ENCODE assay signal across 19 mouse cellular contexts in genomic region chr2:101156755-101157271, GRCm38 (mm10).
DNase-seq lines count a peak whose midpoint lies in the region; ATAC-seq and TF ChIP-seq lines count a peak whose summit lies in the region.
"Had no signal": no experiment of that assay in that cellular context is flagged by ENCODE, and none has a peak within 500 bp of the region (broad histone marks: within the 10 kb centered on the region; RNA-seq: fewer than 3 reads in every experiment).

No protein-coding gene starts in this region.

- ATAC-seq in hindbrain, embryonic 11.5 days (ENCODE audit: low FRiP score), result peak; percentile 14; the same call in 1 of the 2 replicates
- no peak for ATAC-seq in hindbrain, embryonic 13.5 days (ENCODE audit: low FRiP score)
- ATAC-seq in midbrain, embryonic 14.5 days (ENCODE audit: low FRiP score, low TSS enrichment), result no peak; the same call in 1 of the 2 replicates
- ATAC-seq: intestine, embryonic 15.5 days had no signal

- no peaks in the 10 kb centered on the region for H3K9me3 ChIP-seq in hindbrain, embryonic 11.5 days (ENCODE audit: control insufficient read depth, low read length)
- no peaks in the 10 kb centered on the region for H3K9me3 ChIP-seq in hindbrain, embryonic 13.5 days
- H3K9me3 ChIP-seq in midbrain, embryonic 14.5 days (ENCODE audit: control insufficient read depth, low read length), result no peaks in the 10 kb centered on the region
- H3K9me3 ChIP-seq: embryonic facial prominence, embryonic 10.5 days; heart, embryonic 15.5 days; intestine, embryonic 15.5 days; limb, embryonic 15.5 days had no signal

- H3K4me3 ChIP-seq in hindbrain, embryonic 11.5 days (ENCODE audit: low read depth, low read length), result no peak overlapping the region
- H3K4me3 ChIP-seq in hindbrain, embryonic 13.5 days, result no peak overlapping the region
- no peak overlapping the region for H3K4me3 ChIP-seq in midbrain, embryonic 14.5 days (replicated peaks; ENCODE audit: low read depth, low read length)
- H3K4me3 ChIP-seq: embryonic facial prominence, embryonic 10.5 days; gastrocnemius, adult 2 months; heart, embryonic 15.5 days; intestine, embryonic 15.5 days; limb, embryonic 15.5 days had no signal

- TF ChIP-seq POLR2A in brain, embryonic 14.5 days (IDR thresholded peaks at IDR 0.05; ENCODE audit: borderline replicate concordance, extremely low read depth, insufficient read depth, insufficient read length, poor library complexity, severe bottlenecking), result no peak

- no peak overlapping the region for H3K27ac ChIP-seq in hindbrain, embryonic 11.5 days (ENCODE audit: low read depth, low read length)
- no peak overlapping the region for H3K27ac ChIP-seq in hindbrain, embryonic 13.5 days
- H3K27ac ChIP-seq in midbrain, embryonic 14.5 days (replicated peaks; ENCODE audit: low read depth, low read length), result no peak overlapping the region
- H3K27ac ChIP-seq: embryonic facial prominence, embryonic 10.5 days; gastrocnemius, adult 2 months; heart, embryonic 15.5 days; intestine, embryonic 15.5 days; limb, embryonic 15.5 days; macrophage had no signal

- DNase-seq in cerebellum, postnatal 10 days, result peak; percentile 22 to 29
- no peak for DNase-seq in cerebellum, adult 8-10 months
- no peak for DNase-seq in hindbrain, embryonic 11.5 days (ENCODE audit: low spot score)
- DNase-seq in brain, embryonic 14.5 days (ENCODE audit: low read depth), result peak; percentile 49
- DNase-seq in midbrain, embryonic 14.5 days, result peak; percentile 23
- DNase-seq in thymus, adult 18-20 months, result no peak
- DNase-seq: adrenal gland, adult 2 months; gastrocnemius, adult 2 months; heart, postnatal 4 days; kidney, adult 8-10 months; kidney, postnatal 10 days; left cerebral cortex, postnatal 4 days; thymus, postnatal 25 days had no signal

- no peak overlapping the region for H3K9ac ChIP-seq in hindbrain, embryonic 11.5 days (ENCODE audit: low read depth, low read length)
- no peak overlapping the region for H3K9ac ChIP-seq in hindbrain, embryonic 13.5 days
- no peak overlapping the region for H3K9ac ChIP-seq in midbrain, embryonic 14.5 days (replicated peaks; ENCODE audit: low read length)
- H3K9ac ChIP-seq: heart, embryonic 15.5 days; intestine, embryonic 15.5 days; limb, embryonic 15.5 days had no signal

- H3K4me1 ChIP-seq in hindbrain, embryonic 11.5 days (replicated peaks; ENCODE audit: control insufficient read depth, insufficient read depth, low read length), result no peaks in the 10 kb centered on the region
- H3K4me1 ChIP-seq in hindbrain, embryonic 13.5 days (replicated peaks), result peaks cover 3% of the 10 kb centered on the region; the same call in 1 of the 2 replicates
- H3K4me1 ChIP-seq in midbrain, embryonic 14.5 days (ENCODE audit: control insufficient read depth, insufficient read depth, low read length), result peaks cover 6% of the 10 kb centered on the region
- H3K4me1 ChIP-seq: heart, embryonic 15.5 days; intestine, embryonic 15.5 days; limb, embryonic 15.5 days had no signal

- TF ChIP-seq CTCF in brain, embryonic 14.5 days (IDR thresholded peaks at IDR 0.05; ENCODE audit: borderline replicate concordance, extremely low read depth, insufficient read depth, insufficient read length), result no peak

- H3K36me3 ChIP-seq in hindbrain, embryonic 11.5 days (ENCODE audit: control insufficient read depth, insufficient read depth, low read length), result no peaks in the 10 kb centered on the region
- no peaks in the 10 kb centered on the region for H3K36me3 ChIP-seq in hindbrain, embryonic 13.5 days
- H3K36me3 ChIP-seq in midbrain, embryonic 14.5 days (ENCODE audit: control insufficient read depth, insufficient read depth, low read length), result no peaks in the 10 kb centered on the region
- H3K36me3 ChIP-seq: embryonic facial prominence, embryonic 10.5 days; heart, embryonic 15.5 days; intestine, embryonic 15.5 days; limb, embryonic 15.5 days had no signal

- no peaks in the 10 kb centered on the region for H3K27me3 ChIP-seq in hindbrain, embryonic 11.5 days (ENCODE audit: control insufficient read depth, insufficient read depth, low read length)
- H3K27me3 ChIP-seq in hindbrain, embryonic 13.5 days, result no peaks in the 10 kb centered on the region
- no peaks in the 10 kb centered on the region for H3K27me3 ChIP-seq in midbrain, embryonic 14.5 days (ENCODE audit: control insufficient read depth, insufficient read depth, low read length)
- H3K27me3 ChIP-seq: heart, embryonic 15.5 days; intestine, embryonic 15.5 days; limb, embryonic 15.5 days had no signal

- WGBS in hindbrain, embryonic 11.5 days, result 53% methylated on average over 5 of the region's 5 CpGs
- WGBS in hindbrain, embryonic 13.5 days, result 48% methylated on average over 5 of the region's 5 CpGs
- 21% methylated on average over 5 of the region's 5 CpGs for WGBS in midbrain, embryonic 14.5 days

- no peak overlapping the region for H3K4me2 ChIP-seq in hindbrain, embryonic 11.5 days (replicated peaks; ENCODE audit: low read depth, low read length)
- no peak overlapping the region for H3K4me2 ChIP-seq in hindbrain, embryonic 13.5 days
- no peak overlapping the region for H3K4me2 ChIP-seq in midbrain, embryonic 14.5 days (ENCODE audit: low read length)
- H3K4me2 ChIP-seq: heart, embryonic 15.5 days; intestine, embryonic 15.5 days; limb, embryonic 15.5 days had no signal

Comparison
In these comparisons a context has a peak if more than half of its experiments do, and no peak if none do; other contexts are left out.
1. DNase-seq: peak in cerebellum, postnatal 10 days (2 of 2), brain, embryonic 14.5 days (single experiment) and midbrain, embryonic 14.5 days (single experiment); none in cerebellum, adult 8-10 months (single experiment), hindbrain, embryonic 11.5 days (single experiment) and thymus, adult 18-20 months (0 of 2).